Mouse (Mus musculus) adrenal gland, postnatal 14 days (tissue): Measurements from ENCODE around the gene Tmem115. TPM values are rescaled to one million over a fixed set of nuclear protein-coding genes. Genes with fewer than 3 reads are reported as not detected.

Experiments used
- total RNA-seq: library from RNA; stranded (reverse); gene quantifications from 2 replicates; pipeline ENCODE4 v1.2.3, GENCODE M21; 2021

Tmem115 gene
- total RNA-seq, 1 experiment from 2014 or later = 36.1 TPM

Other genes with a start within 250 kb of the Tmem115 start
- 34.9 and 42.8 TPM in 2 replicates for gene Mapkapk3, start 244.1 kb upstream of the Tmem115 start, total RNA-seq
- 20.5 and 63.5 TPM in 2 replicates for gene Cish, start 237.9 kb upstream of the Tmem115 start, total RNA-seq
- 23.1 and 23.9 TPM in 2 replicates for gene Hemk1, start 195.6 kb upstream of the Tmem115 start, total RNA-seq
- 2.3 and 2.8 TPM in 2 replicates for gene 6430571L13Rik, start 193.3 kb upstream of the Tmem115 start, total RNA-seq
- gene Cacna2d2, start 134.3 kb upstream of the Tmem115 start, total RNA-seq = 5.1 and 6.6 TPM in 2 replicates
- gene Cyb561d2, start 8.2 kb downstream of the Tmem115 start, total RNA-seq = 14.0 and 17.4 TPM in 2 replicates
- 21.5 and 22.2 TPM in 2 replicates for gene Nprl2, start 8.3 kb downstream of the Tmem115 start, total RNA-seq
- 0.19 and 0.38 TPM in 2 replicates for gene Zmynd10, start 13.4 kb downstream of the Tmem115 start, total RNA-seq
- gene Rassf1, start 17.6 kb downstream of the Tmem115 start, total RNA-seq = 22.9 and 26.2 TPM in 2 replicates
- gene Tusc2, start 29.3 kb downstream of the Tmem115 start, total RNA-seq = 32.7 and 37.9 TPM in 2 replicates
- 35.0 and 38.9 TPM in 2 replicates for gene Hyal2, start 34.0 kb downstream of the Tmem115 start, total RNA-seq
- gene Hyal1, start 43.0 kb downstream of the Tmem115 start, total RNA-seq = 9.9 and 17.6 TPM in 2 replicates
- 19.6 and 21.0 TPM in 2 replicates for gene Naa80, start 44.9 kb downstream of the Tmem115 start, total RNA-seq
- gene Hyal3, start 46.9 kb downstream of the Tmem115 start, total RNA-seq = 1.4 and 1.6 TPM in 2 replicates
- gene Ifrd2, start 53.7 kb downstream of the Tmem115 start, total RNA-seq = 42.1 and 43.1 TPM in 2 replicates
- 8.3 and 8.7 TPM in 2 replicates for gene Sema3b, start 75.3 kb downstream of the Tmem115 start, total RNA-seq
- gene Gnai2, start 101.4 kb downstream of the Tmem115 start, total RNA-seq = 249 and 284 TPM in 2 replicates
- 4.9 and 85.2 TPM in 2 replicates for gene Slc38a3, start 135.6 kb downstream of the Tmem115 start, total RNA-seq
- gene Gnat1, start 145.8 kb downstream of the Tmem115 start, total RNA-seq = 0.34 and 0.41 TPM in 2 replicates
- 22.8 and 25.9 TPM in 2 replicates for gene Sema3f, start 176.5 kb downstream of the Tmem115 start, total RNA-seq
- 108 and 137 TPM in 2 replicates for gene Rbm5, start 237.1 kb downstream of the Tmem115 start, total RNA-seq